Mouse (Mus musculus): ENCODE measurements at regions not wholly inside any gene's neighbourhood (a gene's known extent, or its start where the extent isn't known, plus 50 kb on each side); places are given as distances from the start of the nearest gene placed in this dataset.

- no peak for DNase-seq (ENCODE audit: low spot score)
These were observed 166.7 kb downstream of the Cdh26 start for GRCm38 (mm10) chr2:178597084-178597470.

GRCm38 (mm10) chr2:178598371-178598770 is 168.0 kb downstream of the Cdh26 start:
- no peak for DNase-seq (ENCODE audit: low spot score)

DNA sequence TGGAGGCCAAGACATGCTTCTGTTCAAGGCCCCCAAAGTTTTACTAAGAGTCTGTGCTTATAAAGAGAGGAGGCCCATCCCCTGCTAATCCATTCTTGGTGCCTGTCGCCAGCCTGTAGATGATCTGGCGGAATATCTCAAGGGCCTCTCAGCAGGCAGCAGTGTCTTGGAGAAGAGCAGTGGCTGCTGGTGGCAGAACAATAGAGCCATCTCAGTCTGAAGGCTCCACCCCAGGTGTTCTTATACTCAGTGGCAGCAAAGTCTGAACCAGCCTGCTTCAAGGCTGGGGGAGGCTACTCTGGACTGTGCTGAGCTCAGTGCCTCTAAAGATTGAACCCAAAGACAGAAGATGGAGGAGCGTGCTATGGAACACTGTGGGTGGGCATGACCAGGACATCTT is 168.5 kb downstream of the Cdh26 start:
- DNase-seq (ENCODE audit: low spot score), result no peak

- no peak for DNase-seq (ENCODE audit: low spot score)
These were observed 173.1 kb downstream of the Cdh26 start for GRCm38 (mm10) chr2:178603443-178603842.

GRCm38 (mm10) chr2:178606733-178607132 is 176.4 kb downstream of the Cdh26 start:
- DNase-seq (ENCODE audit: low spot score), result no peak

DNA sequence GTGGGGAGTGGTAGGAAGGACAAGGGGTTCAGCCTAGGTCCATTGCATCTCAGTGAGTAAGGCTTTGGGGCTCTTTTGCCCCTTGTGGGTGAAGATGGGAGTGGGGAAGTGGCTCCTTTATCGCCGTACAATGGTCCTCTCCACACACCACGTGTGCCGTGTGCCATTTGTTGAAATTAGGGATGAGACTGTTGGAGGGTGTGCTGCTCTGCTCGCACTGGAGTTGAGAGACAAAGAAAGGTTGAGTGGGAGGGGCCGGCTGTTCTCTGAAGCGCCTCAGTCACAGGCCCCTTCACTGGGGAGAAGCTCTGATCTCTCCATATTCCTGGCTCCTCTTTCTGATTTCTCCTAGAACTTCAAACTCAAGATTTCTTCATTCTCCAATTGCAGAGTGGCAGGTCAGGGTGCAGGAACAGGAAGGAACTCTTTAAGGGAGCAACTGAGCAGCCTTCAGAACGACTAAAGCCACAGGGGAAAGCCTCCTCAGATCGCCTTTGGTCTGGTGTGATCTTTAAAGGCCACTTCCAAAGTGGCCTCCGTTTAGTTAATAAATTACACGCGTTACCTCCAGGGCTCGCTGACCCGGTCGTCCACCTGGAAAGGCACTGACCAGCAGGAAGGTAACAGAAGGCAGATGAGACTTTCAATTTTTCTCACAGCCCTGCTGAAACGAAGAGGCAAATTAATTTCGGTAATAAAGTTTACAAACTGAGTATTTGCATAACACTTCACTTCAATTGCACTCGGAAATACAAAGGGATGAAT is 180.1 kb downstream of the Cdh26 start:
- DNase-seq (ENCODE audit: low spot score), result no peak

DNA sequence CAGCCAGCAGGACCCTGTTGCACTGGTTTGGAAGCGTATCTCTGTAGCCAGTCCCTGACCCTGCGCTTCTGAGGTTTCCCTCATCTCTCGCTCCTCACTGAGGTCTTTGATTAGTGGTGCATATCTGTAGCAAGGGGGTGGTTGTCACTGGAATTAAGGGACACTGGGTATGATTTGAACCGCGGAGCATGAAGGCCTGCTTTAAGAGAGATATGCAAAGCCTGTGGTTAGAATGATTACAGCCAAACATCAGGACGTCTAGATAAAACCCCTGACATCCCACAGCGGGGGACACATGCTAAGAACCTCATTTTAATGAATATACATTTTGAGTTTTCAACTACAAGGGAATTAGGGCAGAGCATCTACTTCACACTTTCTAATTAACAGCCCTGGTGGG is 184.4 kb downstream of the Cdh26 start:
- no peak for DNase-seq (ENCODE audit: low spot score)

DNA sequence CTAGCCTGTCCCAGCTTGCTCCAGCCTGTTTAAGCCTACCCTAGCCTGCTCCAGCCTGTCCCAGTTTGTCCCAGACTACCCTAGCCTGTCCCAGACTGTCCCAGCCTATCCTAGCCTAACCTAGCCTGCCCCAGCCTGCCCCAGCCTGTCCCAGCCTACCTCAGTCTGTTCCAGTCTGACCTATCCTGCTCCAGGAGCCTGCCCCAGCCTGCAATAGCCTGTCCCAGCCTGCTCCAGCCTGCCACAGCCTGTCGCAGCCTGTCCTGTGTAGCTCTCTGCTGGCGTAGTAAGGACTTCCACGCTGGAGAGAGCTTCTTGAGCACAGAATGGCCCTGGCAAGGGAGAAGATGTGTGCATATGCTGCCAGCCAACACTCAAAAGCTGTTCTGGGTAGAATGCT is 192.5 kb downstream of the Cdh26 start:
- DNase-seq (ENCODE audit: low spot score), result no peak

DNA sequence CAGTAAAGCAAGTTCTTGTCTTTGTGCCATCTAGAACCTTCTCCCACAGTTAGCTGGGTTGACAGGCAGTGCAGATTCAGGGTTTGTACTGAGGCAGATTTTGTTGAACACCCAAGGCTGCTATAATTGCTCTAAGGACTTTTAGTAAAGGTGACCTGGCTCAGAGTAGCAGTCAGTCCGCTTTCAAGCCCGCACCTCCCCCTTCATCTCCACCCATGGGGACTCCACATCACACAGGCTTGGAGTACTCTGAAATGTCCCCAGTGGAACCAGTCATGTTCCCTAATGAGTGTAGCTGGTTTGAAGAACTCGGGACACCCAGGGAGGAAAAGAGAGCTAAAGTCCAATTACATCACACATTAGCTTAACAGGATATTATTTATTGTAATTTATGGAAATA is 194.1 kb downstream of the Cdh26 start:
- no peak for DNase-seq (ENCODE audit: low spot score)

- no peak for DNase-seq (ENCODE audit: low spot score)
These were observed 194.6 kb downstream of the Cdh26 start for GRCm38 (mm10) chr2:178624907-178625306.

DNA sequence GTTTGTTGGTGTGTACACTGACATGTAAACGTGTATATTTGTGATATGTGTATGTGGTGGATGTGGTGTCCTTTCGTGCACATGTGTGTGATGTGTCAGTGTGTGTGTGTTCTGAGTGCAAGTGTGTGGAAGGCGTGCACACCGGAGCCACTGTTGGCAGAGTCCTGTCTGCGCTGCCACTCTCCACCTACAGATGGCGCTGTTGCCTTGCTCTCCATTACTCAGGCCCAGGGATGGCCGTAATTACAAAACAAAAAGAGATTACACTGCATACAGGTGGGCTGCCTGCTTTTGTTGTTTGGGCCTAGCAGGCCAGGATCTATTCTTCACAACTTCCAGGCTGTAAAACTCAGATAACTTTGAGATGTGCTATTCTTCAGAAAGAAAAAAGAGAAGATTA is 199.4 kb downstream of the Cdh26 start:
- no peak for DNase-seq (ENCODE audit: low spot score)

DNA sequence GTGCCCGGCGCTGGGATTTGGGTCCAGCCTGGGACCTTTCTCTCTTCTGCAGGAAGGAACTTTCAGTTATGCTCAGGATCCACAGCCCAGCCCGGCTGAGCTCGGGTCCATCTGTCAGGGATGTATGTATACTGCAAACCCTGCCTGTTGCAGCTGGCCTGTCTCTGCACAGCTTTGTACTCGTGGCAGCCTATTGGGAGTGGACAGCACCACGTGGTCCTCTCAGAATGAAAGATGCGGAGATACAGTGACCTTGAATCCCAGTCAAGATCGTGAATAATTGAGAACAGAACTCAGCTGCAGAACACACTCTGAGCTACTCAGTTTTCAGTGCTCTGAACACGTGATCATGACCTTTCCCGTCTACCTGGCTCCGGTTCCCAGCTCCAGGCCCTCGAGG is 200.2 kb downstream of the Cdh26 start:
- no peak for DNase-seq (ENCODE audit: low spot score)

DNA sequence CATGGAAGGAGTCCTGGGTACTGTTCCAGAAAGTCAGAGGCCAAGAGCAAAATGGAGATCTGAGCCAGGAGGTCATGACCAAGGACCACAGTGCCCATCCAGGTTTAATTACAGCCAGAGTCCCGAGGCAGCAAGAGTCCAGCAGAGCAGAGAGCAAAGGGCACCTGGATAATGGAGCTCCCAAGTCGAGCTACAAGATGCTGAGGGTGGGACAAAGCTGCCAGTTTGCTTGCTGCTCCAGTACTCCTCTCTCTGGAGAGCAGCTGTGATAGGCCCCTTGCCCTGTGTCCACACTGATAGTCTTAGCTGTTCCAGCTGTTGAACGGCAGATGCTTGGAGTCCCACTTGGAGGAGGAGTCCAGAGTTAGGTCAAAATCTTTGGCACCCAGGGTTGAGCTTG is 201.0 kb downstream of the Cdh26 start:
- no peak for DNase-seq (ENCODE audit: low spot score)

DNA sequence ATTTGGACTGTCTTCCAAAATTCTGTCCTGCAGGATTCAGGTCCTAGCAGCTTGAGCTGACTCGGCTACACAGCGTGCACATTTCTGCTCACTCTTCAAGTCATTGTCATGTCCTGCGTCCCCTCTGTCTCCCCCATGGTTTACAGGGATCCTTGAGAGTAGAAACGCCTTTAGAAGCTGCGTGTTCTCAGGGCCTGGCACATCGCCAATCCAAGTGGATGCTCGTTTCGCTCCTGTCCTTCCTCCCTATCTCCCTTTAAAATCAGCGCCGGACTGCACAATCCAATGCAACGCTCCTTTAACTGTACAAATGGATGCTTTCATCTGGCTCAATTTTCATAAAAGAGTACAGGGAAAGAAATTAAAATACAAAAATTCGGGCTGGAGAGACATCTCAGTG is 201.6 kb downstream of the Cdh26 start:
- DNase-seq (ENCODE audit: low spot score), result no peak

GRCm38 (mm10) chr2:178632831-178633585 is 202.7 kb downstream of the Cdh26 start:
- DNase-seq (ENCODE audit: low spot score), result no peak

DNA sequence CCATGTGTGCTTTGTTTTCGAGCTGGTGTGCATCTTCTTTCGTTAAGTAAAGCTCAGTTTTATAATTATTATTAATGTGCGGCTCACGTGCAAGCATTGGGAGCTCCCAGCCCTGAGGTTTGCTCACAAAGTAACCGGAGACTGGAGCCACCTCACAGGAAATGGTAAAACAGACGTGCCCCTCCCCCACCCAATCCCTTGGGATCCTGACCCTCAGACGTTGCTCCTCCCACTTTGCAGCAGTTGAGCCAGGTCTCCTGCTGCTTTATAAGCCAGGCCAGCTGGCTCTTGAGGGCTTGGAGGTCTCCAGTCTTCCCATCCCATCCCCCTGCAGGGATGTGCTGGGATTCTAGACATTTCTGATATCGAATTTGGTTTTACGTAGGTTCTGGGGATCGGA is 203.8 kb downstream of the Cdh26 start:
- DNase-seq (ENCODE audit: low spot score), result no peak

GRCm38 (mm10) chr2:178635685-178636084 is 205.4 kb downstream of the Cdh26 start:
- no peak for DNase-seq (ENCODE audit: low spot score)

GRCm38 (mm10) chr2:178636901-178637300 is 206.6 kb downstream of the Cdh26 start:
- no peak for DNase-seq (ENCODE audit: low spot score)

GRCm38 (mm10) chr2:178642137-178643052 is 212.1 kb downstream of the Cdh26 start:
- DNase-seq (ENCODE audit: low spot score), result no peak

DNA sequence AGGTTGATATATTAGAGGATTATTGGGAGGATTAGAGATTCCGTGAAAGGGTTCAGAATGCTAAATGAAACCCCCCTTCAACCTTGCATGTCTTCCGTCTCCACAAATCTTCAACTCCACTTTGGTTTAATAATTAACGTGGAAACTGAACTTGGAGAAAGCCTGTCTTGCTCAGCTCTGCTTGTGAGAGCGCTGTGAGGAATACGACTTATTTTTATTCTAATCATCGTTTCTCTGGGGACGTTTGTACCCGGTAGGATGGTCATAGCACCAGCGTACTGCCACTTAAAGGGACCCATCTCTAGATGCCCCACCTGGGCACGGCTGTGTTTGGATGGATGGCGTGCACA is 212.7 kb downstream of the Cdh26 start:
- no peak for DNase-seq (ENCODE audit: low spot score)

GRCm38 (mm10) chr2:178643841-178644240 is 213.5 kb downstream of the Cdh26 start:
- DNase-seq (ENCODE audit: low spot score), result no peak

GRCm38 (mm10) chr2:178660071-178660470 is 229.7 kb downstream of the Cdh26 start:
- DNase-seq (ENCODE audit: low spot score), result no peak

DNA sequence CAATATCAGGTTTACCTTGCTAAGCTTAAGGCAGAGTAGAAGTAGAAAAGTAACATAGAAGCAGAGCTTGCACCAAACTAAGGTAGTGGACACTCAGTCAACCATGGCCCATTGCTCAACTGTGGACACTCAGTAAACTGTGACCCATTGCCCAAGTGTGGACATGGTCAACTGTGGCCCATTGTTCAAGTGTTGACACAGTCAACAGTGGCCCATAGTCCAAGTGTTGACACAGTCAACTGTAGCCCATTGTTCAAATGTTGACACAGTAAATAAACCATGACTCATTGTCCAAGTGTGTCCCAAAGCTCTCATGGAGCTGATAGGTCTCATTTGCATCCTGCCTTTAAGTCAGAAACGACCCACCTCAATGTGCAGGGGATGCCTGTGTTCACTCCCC is 232.1 kb downstream of the Cdh26 start:
- DNase-seq (ENCODE audit: low spot score), result no peak

Measured in c-Kit-positive CD71-positive TER-119-positive erythroid progenitor cells, embryonic 14.5 days (primary cell).